Mouse (Mus musculus): Measurements from ENCODE around the gene Pik3r3.

- no peak for TF ChIP-seq POLR2A (IDR thresholded peaks at IDR 0.05; ENCODE audit: insufficient read length, low read depth)
- TF ChIP-seq MYOD1 (IDR thresholded peaks at IDR 0.05; ENCODE audit: control insufficient read depth in 1 of 3, insufficient read length in 2 of 3, low read depth in 2 of 3): no peak
- TF ChIP-seq TCF3 (IDR thresholded peaks at IDR 0.05; ENCODE audit: insufficient read length, low read depth): no peak
- no peak for TF ChIP-seq USF1 (IDR thresholded peaks at IDR 0.05; ENCODE audit: low read depth)
These were observed 71.9 kb downstream of the Pik3r3 start for GRCm38 (mm10) chr4:116293296-116293695.
